Mouse (Mus musculus): ENCODE results near the gene Exoc6b.
A peak's percentile ranks its signal among the peaks of the same experiment; 100 is the strongest.

Exoc6b gene

DNA sequence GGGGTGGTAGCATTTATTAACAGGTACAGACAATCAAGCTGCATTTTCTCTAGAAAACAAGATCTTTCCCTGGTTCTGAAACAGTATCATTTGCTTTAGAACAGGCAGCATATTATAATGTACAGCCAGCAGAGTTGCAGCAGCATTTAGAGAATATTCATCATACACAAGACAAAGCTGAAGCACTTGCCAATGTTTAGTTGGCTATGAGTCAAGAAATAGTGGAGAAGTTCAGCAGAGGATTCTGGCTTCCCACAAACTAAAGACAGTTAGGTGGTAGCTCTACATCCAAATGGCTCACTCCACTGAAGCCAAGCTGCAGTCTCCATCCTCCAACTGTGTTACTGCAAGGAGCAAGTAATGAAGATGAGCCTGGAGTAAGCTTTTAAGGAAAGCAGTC lies 342.4 kb downstream of the Exoc6b start:
- no peak for DNase-seq (ENCODE audit: low spot score in 2 of 2)

DNA sequence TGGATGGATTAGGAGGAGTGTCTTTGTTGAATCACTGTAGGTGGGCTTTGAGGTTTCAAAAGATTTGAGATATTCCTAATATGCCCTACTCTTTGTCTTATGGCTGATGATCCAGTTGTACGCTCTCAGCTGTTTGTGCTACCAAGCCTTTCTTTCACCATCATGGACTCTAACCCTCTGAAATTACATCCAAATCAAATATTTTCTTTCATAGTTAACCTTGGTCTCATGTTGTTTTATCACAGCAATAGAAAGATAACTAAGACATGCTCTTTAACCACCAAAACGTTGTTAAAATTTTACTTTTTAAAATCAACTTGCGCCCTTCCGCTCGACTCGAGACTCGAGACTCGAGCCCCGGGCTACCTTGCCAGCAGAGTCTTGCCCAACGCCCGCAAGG lies 356.1 kb downstream of the Exoc6b start:
- no peak for DNase-seq (ENCODE audit: low spot score in 2 of 2)

DNA sequence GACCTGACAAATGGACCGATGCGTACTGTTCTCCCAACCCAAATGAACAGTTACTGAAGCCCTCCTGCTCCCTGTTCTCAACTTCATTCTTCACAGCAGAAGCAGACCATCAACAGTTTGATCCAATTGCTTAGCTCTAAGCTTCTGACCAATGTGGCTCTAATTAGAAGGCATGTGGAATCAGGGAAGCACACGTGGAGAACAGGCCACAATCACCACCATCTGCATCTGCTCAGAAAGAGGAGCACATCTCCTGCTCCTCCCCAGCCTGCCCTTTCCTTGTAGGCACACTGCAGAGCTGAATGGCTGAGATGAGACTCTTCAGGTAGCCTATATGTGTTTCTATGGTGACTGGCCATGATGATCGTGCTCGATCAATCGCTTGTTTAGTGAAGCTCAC lies 358.5 kb downstream of the Exoc6b start:
- no peak for DNase-seq (ENCODE audit: low spot score in 2 of 2)

DNA sequence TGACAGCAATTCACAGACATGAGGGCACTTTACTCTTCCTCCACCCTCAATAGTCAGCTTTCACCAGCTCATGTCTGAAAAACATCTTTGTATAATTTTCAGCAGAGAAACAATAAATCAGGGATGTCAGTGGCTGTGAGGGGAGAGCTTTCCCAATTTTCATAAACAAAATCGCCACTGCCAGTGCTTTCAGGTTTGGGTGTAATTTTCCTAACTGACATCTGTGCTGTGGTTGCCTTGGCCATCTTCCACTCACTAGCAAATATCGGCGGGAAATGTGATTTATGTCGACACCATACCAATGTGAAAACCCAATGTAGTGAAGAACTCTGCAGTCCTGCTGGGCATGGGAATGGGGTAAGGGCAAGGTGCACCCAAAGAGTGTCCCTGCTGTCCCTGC lies 360.7 kb downstream of the Exoc6b start:
- DNase-seq (ENCODE audit: low spot score in 2 of 2) = no peak

DNA sequence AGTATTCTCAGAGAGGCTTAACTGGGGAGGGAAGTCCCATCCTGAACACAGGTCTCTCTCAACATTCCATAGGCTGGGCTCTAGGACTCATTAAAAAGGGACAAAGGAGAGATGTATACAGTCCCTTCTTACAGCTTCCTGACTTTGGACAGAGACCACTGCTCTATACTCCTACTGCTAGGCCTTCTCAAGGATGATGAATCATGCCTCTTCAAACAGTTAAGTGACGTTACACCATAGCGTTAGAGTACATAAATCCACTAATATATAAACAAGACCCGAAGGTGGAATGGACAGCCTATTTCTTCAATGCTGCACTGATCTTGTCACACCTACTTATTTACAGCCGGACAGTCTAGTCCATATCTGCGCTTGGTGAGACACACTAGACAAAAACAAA lies 369.7 kb downstream of the Exoc6b start:
- no peak for DNase-seq (ENCODE audit: low spot score in 2 of 2)

DNA sequence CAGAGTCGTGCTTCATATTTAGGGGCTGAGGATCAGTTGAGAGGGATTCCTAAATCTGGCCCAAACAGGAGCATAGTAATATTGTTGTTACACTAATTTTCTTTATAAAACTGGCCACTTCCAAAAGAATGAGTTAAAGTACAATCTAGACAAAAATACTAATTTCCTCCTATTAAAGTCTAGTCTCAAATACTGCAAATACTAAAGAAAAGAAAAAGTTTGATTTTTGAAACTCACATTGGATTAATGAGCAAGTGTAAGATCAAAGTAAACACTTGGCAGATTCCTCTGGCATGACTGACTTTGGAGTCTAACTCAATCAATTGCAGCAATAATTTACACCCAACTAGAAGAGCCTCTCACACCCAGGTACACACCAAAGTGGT lies 371.0 kb downstream of the Exoc6b start:
- DNase-seq (ENCODE audit: low spot score in 2 of 2) = no peak

DNA sequence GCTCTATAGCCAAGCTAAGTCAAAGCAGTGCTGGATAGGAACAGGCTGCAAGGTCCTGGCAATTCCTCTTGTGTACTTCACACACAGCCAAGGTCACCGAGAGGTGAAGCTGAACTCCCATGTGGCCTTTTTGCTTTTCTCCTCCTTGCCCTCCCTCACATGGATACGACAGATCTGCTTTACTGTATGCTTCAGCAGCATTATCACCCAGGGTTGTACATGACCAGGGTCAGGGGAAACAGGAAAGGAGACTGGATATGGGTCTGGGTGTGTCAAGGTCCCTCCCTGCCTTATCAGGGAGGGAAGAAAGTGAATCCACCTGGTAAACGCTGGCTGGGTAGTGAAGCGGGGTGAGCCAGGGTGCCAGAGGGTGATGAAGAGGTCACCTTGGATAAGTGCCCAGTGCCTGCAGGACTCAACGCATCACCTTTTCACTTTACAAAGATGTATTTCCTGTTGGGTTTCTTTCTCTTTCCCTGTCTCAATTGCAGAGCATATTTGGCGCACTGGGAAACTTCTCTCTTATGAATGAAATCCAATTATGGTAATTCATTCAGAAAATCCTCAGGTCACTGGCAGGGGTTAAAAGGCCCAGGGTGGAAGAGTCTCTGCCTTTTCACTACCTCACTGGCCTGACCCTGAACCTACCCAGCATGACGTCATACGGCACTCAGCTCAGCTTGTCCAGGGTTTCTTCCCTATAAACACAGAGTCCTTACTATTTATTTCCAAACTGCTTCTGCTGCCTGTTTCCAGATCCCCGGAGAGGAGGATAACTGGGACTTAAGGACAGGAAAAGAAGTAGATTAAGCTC lies 371.6 kb downstream of the Exoc6b start:
- DNase-seq (ENCODE audit: low spot score in 2 of 2) = peak; percentile 63 to 75

DNA sequence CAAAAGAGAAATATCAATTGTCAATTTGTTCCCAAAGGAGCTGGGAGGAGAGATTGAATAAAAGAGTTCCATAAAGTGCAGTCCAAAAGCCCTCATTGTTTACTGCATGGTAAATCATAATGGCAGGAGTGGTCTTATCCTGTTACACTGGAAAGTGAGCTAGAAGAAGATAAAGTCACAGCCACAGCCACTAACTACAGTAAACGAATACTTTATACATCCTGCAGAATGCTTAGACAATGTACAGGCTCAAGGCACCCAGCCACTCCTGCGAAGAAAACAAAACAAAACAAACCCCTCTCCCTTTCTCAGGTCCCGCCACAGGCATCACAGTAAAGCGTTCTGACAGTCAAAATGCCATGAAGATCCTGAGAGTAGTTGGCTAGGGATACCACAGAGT lies 375.5 kb downstream of the Exoc6b start:
- no peak for DNase-seq (ENCODE audit: low spot score in 2 of 2)

DNA sequence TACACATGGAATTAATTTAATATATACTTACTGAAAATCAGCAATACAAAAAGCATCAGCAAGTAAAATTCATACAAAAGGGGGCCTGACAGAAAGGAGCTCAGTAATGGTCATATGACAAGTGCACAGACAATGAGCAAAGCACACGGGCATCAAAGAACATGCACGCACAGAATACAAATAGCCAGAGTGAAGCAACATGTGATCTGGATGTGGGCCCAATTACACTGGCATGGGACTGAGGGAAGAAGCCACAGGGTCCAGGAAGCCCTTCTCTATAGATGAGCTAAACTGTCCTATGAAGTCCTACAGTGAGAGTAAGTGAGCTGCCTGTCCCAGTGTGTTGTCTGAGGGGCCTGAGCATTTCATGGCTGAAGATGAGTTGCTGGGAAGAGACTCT lies 376.1 kb downstream of the Exoc6b start:
- DNase-seq (ENCODE audit: low spot score in 2 of 2) = no peak

DNA sequence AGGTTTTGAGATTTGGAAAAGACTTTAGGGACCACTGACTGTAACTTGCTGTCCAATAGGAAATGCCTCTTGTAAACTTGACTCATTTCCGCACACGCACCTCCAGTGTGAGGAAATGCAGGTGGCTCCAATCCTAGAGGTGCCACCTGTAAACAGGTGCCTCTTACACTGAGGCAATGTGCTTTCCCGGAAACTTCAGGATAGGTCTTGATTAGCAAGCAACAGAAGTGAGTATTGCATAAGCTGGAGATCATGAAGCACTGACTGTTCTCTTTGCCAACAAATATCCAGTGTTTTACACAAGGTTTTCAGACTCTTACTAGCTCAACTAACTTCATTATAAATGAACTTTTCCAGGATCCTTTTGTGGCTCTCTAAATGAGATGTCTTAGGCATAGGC lies 377.4 kb downstream of the Exoc6b start:
- DNase-seq (ENCODE audit: low spot score in 2 of 2) = no peak

DNA sequence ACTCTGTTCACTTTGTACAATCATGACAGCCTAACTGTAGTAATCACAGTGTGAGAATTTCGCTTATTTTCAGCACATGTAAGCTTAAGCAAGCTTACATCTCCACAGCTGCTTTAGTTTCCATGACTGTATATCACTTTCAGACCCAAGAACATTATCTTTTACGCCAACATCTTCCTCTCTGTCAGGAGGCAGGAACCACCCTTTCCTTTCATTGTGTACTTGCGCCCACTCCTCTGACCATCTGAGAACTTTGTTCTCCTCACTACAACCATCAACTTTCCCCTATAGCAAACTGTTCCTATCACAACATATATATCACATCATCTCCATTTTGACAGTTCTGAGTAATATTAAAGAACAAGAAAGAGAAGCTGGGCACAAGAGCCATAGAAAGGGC lies 391.5 kb downstream of the Exoc6b start:
- no peak for DNase-seq (ENCODE audit: low spot score in 2 of 2)

DNA sequence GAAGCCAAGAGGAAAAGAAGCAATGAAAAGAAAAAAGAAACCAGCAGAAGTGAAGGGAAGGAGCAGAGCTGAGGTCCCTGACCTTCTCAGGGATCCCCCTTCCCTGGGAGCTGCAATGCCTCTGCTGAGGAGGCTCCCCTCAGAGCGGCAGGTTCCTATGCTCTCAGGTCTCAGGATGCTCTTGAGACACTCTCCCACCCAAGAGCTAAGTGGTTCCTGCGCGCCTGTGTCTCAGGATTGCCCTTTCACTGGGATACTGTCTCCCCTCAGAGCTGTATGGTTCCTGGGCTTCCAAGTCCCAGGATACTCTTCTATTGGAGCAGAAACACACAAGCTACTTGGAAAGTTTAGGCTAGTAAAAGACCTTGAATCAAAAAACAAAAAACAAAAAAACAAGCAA lies 394.4 kb downstream of the Exoc6b start:
- peak in 1 of 2 experiments; percentile 3 for DNase-seq (ENCODE audit: low spot score in 2 of 2)

DNA sequence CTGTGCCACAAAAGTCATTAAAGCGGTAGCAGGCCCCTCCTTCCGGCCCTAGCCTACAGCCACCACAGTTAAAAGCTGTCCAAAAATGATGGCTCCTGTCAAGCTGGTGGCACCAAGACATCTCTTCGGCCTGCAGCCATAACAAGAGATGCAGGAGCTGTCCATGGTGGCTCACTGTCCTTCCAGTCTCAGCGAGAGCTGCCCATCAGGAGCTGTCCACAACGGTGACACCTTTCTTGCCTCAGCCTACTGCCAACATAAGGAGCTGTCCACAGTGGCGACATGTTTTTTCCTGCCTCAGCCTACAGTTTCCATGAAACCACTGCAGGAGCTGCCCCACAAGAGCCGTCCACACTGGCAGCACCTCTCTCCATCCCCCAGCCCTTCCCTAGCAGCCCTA lies 395.2 kb downstream of the Exoc6b start:
- peak in 1 of 2 experiments; percentile 16 for DNase-seq (ENCODE audit: low spot score in 2 of 2)

DNA sequence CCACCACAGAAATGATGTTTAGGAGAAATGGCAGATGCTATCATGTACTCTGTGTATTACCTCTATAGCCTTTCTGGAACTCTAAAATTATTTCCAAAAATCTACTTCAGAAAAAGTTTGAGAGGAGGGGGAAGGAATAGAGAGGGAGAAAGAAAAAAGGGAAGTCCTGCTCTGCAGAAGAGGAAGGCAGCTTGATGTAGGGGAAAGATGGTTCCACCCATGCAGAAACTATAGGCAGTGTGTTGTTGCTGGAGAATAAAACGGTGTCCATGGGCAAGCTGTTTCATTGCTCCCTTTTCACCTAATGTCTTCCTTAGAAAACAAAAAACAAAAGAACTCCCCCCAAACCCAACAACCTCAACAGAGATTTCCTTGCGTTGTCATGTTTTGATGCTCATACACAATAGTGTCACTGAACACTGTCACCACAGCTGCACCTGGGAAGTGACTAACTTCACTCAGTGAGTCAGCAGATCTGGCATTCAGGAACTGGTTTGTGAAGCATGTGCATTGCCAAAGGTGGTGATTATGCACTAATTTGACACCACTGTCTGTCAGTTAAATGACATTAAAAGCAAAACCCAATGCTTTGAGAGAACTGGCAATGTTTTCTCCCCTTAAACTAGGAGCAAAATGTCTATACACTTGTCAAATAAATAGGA lies 407.7 kb downstream of the Exoc6b start:
- DNase-seq (ENCODE audit: low spot score in 2 of 2) = peak in 1 of 2 experiments; percentile 7

DNA sequence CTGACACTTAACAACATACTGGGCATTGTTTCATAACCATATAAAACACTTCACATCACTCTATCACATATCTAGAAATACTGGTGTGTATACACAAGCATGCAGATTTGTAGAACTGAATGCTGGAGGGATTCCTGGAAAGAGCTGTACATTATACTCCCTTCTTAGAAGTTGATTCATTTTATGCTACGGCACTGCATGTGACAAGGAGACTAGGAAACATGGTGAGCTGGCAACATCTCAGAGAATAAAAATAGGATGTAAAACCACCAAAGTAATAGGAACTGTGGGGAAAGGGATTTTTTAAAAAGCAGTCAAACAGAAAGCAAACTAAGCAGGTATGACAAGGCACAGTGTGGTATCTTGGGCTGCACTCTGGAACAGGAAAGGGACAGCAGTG lies 408.3 kb downstream of the Exoc6b start:
- peak in 1 of 2 experiments; percentile 1 for DNase-seq (ENCODE audit: low spot score in 2 of 2)

DNA sequence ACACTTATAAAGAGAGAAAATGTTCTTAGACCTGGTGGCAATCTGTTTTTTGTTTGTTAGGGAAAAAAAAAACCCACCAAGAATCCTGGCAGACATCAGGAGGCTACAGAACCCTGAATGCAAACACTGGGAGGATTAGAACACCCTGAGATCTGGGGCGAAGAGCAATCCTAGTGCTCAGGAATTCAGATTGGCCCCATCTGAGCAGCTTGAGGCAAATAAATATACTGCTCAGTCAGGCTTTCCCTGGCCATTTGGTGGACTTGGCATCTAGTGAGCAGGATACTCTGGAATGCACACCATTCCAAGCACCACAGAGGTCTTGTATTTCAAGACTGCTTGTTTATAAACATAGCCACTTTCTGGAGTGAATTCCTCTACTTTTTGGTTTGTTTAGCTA lies 412.2 kb downstream of the Exoc6b start:
- DNase-seq (ENCODE audit: low spot score in 2 of 2) = peak in 1 of 2 experiments; percentile 8

DNA sequence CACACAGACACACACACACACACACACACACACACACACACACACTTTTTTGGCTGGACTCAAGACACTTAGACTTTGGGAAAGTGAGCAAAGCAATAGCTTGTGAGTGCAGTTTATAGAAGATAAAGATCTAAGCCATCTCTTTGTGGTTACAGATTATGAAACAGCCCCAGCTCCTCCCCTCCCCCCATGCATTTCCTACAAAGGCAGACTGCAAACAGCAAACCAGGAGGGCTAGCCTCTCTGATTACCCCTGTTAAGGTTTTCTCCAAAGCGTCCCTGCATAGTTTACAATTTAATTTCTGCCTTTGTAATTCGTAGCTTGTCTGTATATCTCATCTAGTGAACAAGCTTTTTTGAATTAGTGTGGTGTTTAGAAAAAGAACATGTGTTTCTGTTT lies 412.6 kb downstream of the Exoc6b start:
- peak in 1 of 2 experiments; percentile 13 for DNase-seq (ENCODE audit: low spot score in 2 of 2)

DNA sequence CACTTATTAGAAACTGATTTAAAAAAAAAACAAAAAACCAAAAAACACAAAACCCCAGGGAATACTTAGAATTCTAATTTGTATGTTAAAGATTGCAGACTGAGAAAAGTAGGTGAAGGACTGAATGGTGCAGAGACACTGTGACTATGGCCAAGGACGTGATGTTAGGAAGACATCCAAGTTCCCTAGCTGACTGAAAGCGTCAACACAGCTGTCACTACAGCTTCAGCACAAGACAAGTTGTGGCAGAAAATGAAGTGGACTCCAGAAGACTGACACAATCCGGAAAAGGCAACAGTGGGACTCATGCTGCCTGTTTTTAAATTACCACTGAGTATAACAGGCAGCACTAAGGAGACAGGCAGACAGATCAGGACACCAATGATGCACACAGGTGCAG lies 417.4 kb downstream of the Exoc6b start:
- no peak for DNase-seq (ENCODE audit: low spot score in 2 of 2)

DNA sequence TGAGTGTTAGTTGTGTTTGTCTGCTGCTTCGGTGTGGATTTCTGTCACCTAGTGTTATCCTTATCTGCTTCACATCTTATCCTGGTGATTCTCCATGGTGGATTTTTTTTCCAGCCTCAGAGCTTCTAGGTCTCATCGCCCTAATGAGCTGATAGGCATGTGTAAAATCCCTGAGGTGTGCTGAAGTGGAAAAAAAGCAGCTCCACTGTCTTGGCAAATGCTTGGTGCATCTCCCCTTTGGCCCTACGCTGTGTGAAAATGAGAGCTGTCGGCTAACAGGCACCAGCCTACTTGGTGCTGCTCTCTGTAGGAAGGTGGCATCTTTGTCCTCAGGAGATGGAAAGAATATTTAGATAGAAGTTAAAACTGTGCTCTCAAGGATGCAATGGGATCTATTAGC lies 422.1 kb downstream of the Exoc6b start:
- DNase-seq (ENCODE audit: low spot score in 2 of 2) = no peak

DNA sequence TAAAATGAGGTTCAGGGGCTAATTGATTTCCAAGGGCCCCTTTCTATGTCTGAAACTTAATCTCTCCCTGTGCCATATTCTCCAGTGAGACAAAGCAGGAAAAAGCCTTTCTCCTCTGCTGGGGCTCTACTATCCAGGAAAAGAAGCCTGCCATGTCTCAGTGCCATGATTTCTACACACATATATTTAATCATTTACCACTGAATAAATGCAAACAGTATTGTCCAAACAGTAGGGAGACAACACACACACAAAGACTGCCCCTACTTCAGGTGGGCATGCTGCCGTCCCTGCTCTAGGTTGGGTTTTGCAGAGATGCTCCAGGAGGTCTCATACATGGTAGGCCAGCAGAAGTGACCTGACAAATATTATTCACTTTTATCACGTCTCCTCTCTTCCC lies 422.6 kb downstream of the Exoc6b start:
- DNase-seq (ENCODE audit: low spot score in 2 of 2) = no peak

DNA sequence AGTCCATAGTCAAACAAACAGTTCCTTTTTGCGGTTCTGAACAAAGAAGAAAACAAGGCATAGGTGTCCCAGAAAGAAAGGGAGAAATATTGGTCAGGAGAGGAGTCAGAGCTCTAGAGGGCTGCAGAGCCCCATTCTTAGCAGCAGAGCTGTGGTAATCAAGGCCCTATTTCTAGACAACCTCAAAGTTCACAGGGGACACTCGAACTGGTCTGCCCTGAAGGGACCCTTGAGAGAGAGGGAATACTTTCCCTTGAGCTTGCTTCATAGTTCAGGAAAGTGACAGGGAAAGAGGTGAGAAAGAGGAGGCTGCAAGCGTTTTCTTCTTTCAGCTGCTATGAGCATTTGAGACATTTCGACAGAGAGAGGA lies 428.3 kb downstream of the Exoc6b start:
- no peak for DNase-seq (ENCODE audit: low spot score in 2 of 2)

DNA sequence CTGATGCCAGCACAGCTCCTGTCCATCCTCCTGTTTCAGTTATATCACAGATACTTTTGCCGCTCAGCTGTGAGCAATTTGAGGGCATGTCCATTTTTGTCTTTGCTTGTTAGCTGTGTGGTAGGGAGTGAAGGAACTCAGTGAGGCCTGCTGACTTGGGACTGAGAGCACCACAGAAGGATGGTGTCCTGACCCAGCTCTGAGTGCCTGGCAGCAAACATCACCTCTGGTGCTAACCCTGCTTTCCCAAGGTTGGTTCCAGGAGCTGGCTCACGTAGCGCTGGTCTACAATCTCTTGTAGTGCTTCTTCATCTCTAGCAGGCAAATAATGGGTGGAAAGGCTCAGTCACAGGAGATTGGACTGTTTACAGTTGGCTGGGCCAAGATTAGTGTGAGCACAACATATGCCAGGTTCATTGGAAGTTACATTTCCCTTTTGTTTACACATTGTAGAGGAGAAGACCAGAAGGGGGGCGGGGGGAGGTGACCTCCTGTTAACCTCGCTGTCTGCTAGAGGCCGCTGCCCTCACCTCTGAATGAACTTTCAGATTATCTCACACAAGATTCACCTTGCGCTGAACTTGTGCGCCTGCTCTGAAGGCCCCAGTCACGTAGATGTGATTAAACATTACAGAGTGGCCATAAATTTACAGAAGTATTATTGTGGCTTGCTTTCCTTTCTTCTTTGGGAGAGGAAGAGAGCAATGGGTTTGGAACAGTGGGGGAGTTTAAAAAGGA lies 428.8 kb downstream of the Exoc6b start:
- peak in 1 of 2 experiments; percentile 29 for DNase-seq (ENCODE audit: low spot score in 2 of 2)

DNA sequence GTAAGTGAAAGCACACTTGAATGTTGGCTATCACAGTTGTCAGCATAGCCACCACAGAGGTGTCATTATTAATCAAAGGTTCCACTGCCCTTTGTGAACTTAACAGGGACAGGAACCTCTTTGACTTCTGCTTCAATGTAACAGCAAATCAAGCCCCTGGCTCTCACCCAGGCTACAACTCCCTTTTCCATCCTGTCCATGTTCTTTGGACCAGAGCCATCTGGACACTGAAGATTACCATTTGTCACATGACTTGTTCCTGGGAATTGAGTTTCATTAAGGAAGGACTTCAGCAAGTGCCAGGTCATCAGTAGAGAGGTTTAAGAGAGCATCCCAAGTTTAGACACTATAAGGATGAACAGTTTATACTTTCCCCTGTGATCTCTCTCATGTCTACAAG lies 431.1 kb downstream of the Exoc6b start:
- DNase-seq (ENCODE audit: low spot score in 2 of 2) = no peak
